Mouse (Mus musculus) leukemia stem cell, adult 10-12 weeks (primary cell): ENCODE data around the gene Carf. TPM values are rescaled to one million over a fixed set of nuclear protein-coding genes. Genes with fewer than 3 reads are reported as not detected.

Experiments
- polyA plus RNA-seq: library from polyadenylated mRNA; stranded (reverse); fragments of >175 nt; gene quantifications from 2 replicates; pipeline ENCODE4 v1.2.3, GENCODE M21; 2012; ENCODE audit warnings: low replicate concordance

The Carf gene
- 0.23 and 0.38 TPM in 2 replicates for polyA plus RNA-seq

GRCm38 (mm10) chr1:60098024-60098781 is at the start of gene Carf, which contains the start of gene Wdr12:
Gene Carf (plus strand): TSS chr1:60098247.
Gene Wdr12 (minus strand): TSS chr1:60098645.

GRCm38 (mm10) chr1:60179932-60180783 is 82.1 kb downstream of the Carf start, which contains the start of gene Nbeal1:
Gene Nbeal1 (plus strand): TSS chr1:60180599.

Other genes starting within 250 kb of the Carf start
- gene Fam117b, start 185.2 kb upstream of the Carf start, polyA plus RNA-seq: 19.0 and 30.7 TPM in 2 replicates
- gene Ica1l, start 55.1 kb upstream of the Carf start, polyA plus RNA-seq: 0.16 TPM in 1 of 2 replicates, not detected in the other
- 0.87 and 2.1 TPM in 2 replicates for gene Wdr12, start 398 bp downstream of the Carf start, polyA plus RNA-seq
- 0.14 and 0.18 TPM in 2 replicates for gene Nbeal1, start 82.4 kb downstream of the Carf start, polyA plus RNA-seq
- 8.4 and 10.8 TPM in 2 replicates for gene Cyp20a1, start 245.1 kb downstream of the Carf start, polyA plus RNA-seq